Mouse (Mus musculus) lung, adult 18-20 months (tissue): ENCODE results near the gene Cers6.

Experiments
- DNase-seq, 2 experiments: peaks; one replicate each; pipeline ENCODE4 v3.0.0; 2022; ENCODE audit warnings: mixed read lengths in 2 of 2

The Cers6 gene

DNA sequence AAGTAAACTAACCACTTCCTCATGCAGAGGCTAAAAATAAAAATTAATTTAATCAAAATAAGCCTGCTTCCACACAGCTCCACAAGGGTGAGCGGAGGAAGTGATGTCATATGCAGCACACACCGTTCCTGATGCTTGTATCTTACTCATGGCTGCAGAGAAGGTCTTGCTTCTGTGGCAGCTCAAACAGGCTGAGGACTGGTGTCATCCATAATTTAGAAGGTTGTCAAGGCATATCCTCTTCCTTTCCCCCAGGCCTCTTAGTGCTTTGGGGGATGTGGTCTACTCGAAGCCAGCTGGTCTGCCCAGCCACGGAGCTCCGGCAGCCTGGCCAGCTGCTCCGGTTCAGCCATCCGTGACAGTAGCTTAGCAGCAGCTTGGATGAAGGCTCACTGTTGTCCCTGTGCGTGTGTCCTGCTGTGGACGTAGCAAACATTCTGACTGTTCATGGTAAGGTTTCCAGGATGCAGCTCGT, 267.7 kb downstream of the Cers6 start:
- peak; percentile 16 to 42 for DNase-seq

DNA sequence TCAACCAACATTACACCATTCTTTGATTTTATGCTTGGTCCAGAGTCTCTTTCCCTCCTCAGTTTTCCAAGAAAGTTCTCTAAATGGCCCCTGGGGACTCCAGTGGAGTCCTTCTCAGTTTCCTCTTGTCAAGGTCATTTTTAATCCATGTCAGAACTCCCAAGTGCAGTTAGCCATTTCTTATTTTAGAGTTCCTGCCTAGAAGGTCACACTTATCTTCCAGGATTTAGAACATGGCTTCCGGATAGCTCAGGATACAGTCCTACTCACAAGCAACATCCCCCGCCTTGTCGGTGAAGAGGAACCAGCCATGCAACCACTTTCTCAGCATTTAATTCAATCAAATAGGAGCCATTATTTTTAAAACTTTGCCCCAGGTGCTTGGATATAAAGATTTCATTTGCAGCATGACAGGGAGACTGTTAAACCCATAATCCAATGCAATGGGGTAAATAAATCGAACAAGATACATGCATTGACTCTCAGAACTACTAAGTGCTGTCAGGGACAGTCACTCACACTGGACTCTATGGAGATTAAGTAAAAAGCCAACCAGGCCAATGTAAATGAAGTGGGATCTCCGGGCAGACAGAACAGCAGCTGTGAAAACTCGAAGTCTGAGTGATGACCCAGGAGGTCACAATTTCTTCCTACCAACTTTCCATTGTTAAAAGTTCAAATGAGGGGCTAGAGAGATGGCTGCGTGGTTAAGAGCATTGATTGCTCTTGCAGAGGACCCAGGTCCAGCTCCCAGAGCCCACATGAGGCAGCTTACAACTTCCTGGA, 268.4 kb downstream of the Cers6 start:
- DNase-seq: no peak

DNA sequence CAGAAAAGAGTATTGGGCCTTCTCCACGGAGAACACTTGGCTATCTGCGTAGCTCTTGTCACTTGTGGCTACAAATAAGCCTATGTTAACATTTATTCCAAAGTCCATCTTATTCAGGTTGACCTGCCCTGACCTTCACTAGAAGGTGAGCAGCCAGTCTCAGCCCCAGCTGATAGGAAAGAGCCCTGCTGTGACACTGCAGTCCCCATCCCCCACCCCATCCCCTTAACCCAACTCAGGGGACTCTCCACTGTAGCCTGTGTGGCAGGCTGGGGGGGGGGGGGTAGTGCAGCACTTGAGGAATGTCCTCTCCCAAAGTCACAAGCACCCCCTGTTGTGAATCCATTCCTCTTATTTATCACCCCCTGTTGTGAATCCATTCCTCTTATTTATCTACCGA, 270.8 kb downstream of the Cers6 start:
- DNase-seq: no peak

DNA sequence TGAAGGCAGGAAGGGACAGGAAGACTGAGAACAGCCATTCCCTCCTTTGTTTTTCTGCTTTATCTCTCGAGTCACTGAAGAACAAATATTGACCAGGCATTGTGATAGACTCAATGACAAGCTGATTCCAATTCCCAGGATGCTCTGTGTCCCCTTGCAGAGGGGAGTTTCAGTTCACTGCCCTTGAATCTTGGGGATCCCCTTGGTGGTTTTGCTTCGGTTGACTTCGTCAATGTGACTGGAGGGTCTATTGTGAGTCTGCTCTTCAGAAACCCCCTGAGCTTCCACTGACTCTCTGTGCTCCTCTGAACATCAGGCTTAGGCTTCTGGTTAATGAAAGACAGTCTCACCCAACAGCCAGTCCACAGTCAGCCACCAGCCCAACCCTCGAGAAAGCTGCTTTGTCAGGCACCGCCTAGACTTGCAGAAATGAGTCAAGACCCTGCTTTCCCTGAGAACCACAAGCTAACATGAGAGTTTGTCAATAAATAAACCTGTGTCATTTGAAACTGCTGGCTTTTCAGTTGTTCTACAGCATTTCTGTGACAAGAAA, 271.3 kb downstream of the Cers6 start:
- no peak for DNase-seq

DNA sequence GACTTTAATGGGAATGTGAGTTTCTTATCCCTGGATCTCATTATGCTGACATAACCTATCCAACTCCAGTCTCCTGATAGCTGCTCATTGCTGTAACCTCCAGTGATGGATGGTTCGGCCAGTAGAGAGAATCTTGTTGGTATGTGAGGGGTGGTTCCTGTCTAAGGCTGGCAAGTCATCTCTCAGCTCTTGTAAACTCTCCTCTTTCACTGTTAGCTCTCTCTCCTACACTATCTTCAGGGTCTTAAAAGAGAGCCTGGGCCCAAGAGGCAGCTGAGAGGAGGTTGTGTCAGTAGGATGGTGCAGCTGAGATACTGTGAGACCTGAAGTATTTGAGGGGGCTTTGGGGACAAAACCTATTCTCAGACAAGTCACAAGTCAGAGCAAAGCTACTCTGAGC, 272.9 kb downstream of the Cers6 start:
- no peak for DNase-seq

GRCm38 (mm10) chr2:69134937-69135336, 273.7 kb downstream of the Cers6 start:
- no peak for DNase-seq

DNA sequence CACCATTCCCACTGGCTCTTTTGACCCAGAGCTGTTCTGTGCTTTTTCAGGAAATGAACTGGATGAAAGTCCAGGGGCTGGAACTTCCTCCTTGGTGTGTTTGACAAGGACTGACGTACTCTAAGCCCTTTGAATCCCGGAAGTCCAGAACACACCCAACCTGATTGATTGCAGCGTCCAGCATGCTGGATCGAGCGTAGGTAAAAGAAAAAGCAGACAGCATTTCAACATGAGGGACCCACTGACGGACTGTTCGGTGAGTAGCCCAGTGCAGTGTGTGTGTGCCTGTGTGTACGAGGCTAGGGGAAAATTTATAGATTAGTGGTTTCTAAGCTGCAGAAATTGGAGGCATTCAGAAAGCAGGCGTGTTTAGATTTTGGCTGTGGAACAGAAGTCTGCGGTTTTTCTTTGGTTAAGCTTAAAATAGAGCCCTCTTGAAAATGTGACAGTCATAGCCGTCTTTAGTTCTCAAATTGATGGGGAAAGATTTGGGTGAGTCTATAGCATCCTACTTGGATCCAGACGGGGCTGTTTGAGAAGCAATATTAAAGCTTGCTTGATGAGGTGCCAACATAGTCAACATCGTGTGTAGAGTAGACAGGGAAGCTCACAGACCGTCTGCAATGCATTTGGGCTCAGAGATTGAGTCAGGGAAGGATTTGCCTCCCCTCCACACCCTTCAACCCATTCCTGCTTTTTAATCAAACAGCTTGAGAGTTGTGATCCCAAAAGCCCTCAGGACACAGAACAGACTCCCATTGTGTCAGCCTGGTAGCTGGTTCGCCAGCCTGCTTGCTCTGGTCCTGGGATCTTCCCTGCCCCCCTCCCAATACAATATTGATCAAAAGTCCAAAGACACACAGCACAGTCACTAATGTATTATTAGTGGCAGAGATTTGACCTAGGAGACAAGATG, 274.7 kb downstream of the Cers6 start, which contains the start of gene Nostrin:
Nostrin (plus strand) TSS at position 140 of the 916 bp plus-strand sequence.
- peak; percentile 46 to 77 for DNase-seq

DNA sequence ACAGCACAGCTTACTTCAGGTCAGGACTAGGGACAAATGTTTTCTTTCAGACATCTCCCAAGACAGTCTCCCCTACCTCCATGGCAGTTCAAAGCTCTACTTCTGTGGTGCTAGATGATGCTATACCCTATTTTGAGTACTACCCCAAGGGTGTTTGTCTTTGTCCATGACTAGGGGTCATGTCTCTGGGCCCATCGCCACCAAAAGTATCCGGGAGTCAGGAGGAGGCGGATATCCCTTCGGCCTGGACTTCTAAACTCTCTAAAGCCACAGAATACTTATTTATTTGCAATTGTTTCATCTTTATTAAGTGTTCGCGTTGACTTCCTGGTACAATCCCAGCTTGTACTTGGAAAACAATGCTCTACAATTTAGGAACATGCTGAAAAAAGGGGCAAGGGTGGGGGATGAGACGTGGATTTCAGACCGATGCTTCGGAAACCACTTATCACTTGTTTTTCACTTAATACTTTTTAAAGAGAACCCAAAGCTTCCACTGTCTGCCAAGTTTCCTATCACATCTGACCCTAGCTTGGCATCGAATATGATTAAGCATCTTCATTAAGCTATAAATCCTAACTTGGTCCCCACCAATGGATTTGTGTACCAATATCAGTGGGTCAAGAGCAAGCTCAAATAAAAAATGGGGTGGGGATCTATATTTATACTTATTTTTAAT, 276.3 kb downstream of the Cers6 start:
- no peak for DNase-seq

DNA sequence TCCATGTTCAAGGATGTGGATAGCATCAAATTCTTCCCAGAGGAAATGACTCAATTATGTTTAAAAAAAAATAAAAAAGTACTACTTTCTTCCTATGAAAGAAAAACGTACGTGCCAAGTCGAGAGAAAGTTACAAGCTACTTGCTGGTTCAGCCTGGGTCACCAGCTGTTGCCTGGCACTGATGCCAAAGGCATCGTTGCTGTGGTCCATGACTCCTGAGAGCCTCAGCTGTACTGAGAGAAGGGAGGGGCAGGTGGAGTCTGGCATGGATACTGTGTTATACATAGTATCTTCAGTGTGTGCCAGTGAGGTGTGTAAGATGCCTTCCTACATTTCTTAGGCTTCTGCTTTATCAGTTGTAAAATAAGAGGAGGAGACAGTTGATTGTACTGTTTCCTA, 277.5 kb downstream of the Cers6 start:
- no peak for DNase-seq

DNA sequence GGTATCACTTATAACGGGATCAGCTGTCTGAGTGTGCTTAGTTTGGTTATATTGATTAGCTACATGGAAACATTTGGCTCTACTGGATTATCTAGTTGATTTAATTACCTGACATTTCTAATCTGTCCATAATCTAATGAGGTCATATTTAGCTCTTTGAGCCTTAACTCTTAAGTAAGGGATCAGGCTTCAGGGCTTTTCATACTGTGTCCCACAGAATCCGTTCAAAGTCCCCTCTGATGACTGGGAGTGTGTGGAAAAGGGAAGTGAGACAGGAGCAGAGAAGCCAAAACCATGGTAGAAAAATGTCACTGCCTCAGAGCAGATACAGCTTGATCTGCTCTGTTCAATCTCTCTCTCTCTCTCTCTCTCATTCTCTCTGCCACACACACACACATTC, 279.0 kb downstream of the Cers6 start:
- no peak for DNase-seq

GRCm38 (mm10) chr2:69140816-69141215, 279.6 kb downstream of the Cers6 start:
- peak; percentile 21 to 50 for DNase-seq

DNA sequence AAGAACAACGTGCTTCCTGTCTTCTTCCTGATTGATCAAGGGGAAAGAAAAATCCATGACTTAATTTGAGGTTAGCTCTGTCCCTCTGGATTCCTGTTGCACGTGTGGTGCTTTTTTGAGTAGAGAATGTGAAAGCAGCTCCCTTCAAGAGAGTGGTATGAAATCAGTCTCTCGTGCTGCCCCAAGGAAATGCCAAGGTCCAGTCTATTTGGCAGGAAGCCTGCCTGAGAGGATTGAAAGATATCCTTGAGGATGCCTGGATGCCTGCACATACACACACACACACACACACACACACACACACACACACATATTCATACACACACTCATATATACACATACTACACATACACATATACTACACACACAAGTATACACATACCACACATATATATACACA, 287.4 kb downstream of the Cers6 start:
- DNase-seq: no peak

DNA sequence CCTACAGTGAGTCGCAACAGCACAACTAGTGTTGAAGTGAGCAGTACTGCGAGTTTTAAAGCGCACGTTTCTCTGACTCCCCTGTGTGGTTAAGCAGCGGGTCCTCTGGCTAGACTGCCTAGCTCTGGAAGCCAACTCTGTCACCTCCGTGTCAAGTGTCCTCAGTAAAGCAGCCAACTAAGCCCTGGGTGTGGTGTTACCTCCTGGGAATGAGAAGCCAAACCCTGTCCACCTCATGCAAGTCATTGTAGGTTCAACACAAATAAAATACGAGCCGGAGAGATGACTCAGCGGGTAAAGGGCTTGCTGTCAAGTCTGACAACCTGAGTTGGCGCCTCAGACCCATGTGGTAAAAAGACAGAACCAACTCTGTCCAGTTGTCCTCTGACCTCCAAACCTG, 287.9 kb downstream of the Cers6 start:
- DNase-seq: no peak

- no peak for DNase-seq
These were observed 289.6 kb downstream of the Cers6 start for GRCm38 (mm10) chr2:69150841-69151240.

DNA sequence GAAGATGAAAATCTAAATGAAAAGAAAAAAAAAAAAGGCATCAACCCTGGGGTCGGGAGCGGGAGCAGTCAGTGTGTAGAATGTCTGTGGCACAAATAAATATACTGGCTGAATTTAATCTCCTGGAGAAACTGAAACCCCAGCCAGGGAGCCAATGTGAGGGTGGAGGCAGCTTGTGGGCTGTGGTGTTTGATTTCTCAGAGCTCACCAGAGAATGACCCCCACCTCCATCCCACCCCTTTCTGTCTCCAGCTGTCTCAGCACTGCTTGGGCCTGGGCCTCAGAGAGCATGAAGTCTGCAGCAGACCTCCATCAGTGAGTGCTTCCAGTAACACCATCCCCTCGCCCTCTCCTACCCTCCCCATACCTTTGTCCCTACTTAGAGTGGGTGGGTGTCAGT, 294.6 kb downstream of the Cers6 start:
- DNase-seq: no peak

DNA sequence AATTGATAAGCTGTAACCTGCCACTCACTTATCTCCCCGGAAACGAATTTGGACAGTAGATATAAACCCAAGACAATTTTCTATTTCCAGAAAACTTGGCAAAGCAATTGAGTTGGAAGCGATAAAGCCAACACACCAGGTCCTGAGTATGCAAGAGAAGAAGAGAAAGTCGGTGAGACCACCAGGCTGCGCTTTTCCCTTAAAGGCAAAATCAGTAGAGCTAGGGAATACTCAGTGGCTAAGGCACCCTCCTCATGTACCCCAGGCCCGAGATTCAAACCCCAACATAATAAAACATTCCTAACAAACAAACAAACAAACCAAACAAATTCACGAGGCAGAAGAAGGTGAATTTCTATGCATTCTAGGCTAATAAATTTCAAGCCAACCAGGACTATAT, 295.0 kb downstream of the Cers6 start:
- DNase-seq: no peak

GRCm38 (mm10) chr2:69158907-69159306, 297.7 kb downstream of the Cers6 start:
- no peak for DNase-seq
